Mouse (Mus musculus): ENCODE data around the gene Ing2. TPM values are rescaled to one million over a fixed set of nuclear protein-coding genes. Genes with fewer than 3 reads are reported as not detected.

The Ing2 gene
- total and polyA plus RNA-seq, 3 experiments: 18.6 to 363 (median 61.7) TPM

GRCm38 (mm10) chr8:47652737-47653076 lies 22.6 kb downstream of the Ing2 start:
- no peaks in the 10 kb centered on the region for H3K4me1 ChIP-seq (ENCODE audit: control insufficient read depth in 1 of 2, insufficient read depth in 2 of 2, low read length in 2 of 2)
- H3K9ac ChIP-seq (ENCODE audit: control insufficient read depth, low read depth, low read length, poor library complexity, severe bottlenecking): no peak overlapping the region
- H3K36me3 ChIP-seq (ENCODE audit: control insufficient read depth in 1 of 2, insufficient read depth in 2 of 2, low read length in 2 of 2): no peaks in the 10 kb centered on the region
- H3K4me3 ChIP-seq (ENCODE audit: control insufficient read depth in 1 of 2, insufficient read depth in 1 of 2, low read depth in 2 of 2, low read length in 2 of 2): no peak overlapping the region
- TF ChIP-seq UBTF (IDR thresholded peaks at IDR 0.05; ENCODE audit: borderline replicate concordance, insufficient read depth, low read depth, low read length): no peak
- no peak for TF ChIP-seq RCOR1 (IDR thresholded peaks at IDR 0.05; ENCODE audit: low read depth, low read length)
- TF ChIP-seq NRF1 (IDR thresholded peaks at IDR 0.05; ENCODE audit: insufficient read depth, low read depth, low read length, poor library complexity, severe bottlenecking): no peak
- TF ChIP-seq ZMIZ1 (IDR thresholded peaks at IDR 0.05; ENCODE audit: low read depth, low read length): no peak
- no peak for TF ChIP-seq MYC (IDR thresholded peaks at IDR 0.05; ENCODE audit: low read depth, low read length)
- no peak for TF ChIP-seq USF2 (IDR thresholded peaks at IDR 0.05; ENCODE audit: borderline replicate concordance in 1 of 2, insufficient read depth in 1 of 2, low read depth in 1 of 2, low read length in 2 of 2)
- TF ChIP-seq KAT2A (conservative IDR thresholded peaks at IDR 0.05; ENCODE audit: low read depth, low read length): no peak
- TF ChIP-seq E2F4 (IDR thresholded peaks at IDR 0.05; ENCODE audit: borderline replicate concordance, low read depth, low read length): no peak
- no peak for TF ChIP-seq TCF12 (IDR thresholded peaks at IDR 0.05; ENCODE audit: low read depth, low read length)
- TF ChIP-seq MAZ (IDR thresholded peaks at IDR 0.05; ENCODE audit: low read depth, low read length): no peak
- no peak for TF ChIP-seq NELFE (IDR thresholded peaks at IDR 0.05; ENCODE audit: low read depth, low read length)
- no peak for TF ChIP-seq MAX (IDR thresholded peaks at IDR 0.05; ENCODE audit: low read length)
- TF ChIP-seq CHD2 (IDR thresholded peaks at IDR 0.05; ENCODE audit: low read length): no peak
- TF ChIP-seq USF1 (IDR thresholded peaks at IDR 0.05; ENCODE audit: low read depth, low read length): no peak
- no peak for TF ChIP-seq EP300 (IDR thresholded peaks at IDR 0.05; ENCODE audit: low read depth in 1 of 2, low read length in 2 of 2)
- no peak for TF ChIP-seq TBP (IDR thresholded peaks at IDR 0.05; ENCODE audit: low read depth, low read length)
- TF ChIP-seq ELF1 (IDR thresholded peaks at IDR 0.05; ENCODE audit: low read depth, low read length): no peak
- no peak for TF ChIP-seq CTCF (IDR thresholded peaks at IDR 0.05 in 2 of 3, conservative IDR thresholded peaks at IDR 0.05 in 1 of 3; ENCODE audit: control insufficient read depth in 1 of 3, insufficient read depth in 1 of 3, low read depth in 2 of 3, low read length in 3 of 3, poor library complexity in 1 of 3, severe bottlenecking in 1 of 3)
- H3K9me3 ChIP-seq (replicated peaks; ENCODE audit: insufficient read depth, low read length): no peaks in the 10 kb centered on the region
- no peak for DNase-seq (ENCODE audit: low read depth, low spot score)
- no peak overlapping the region for H3K27ac ChIP-seq (ENCODE audit: control insufficient read depth, low read depth, low read length)
- H3K79me2 ChIP-seq (ENCODE audit: control insufficient read depth, insufficient read depth, low read length, poor library complexity): no peaks in the 10 kb centered on the region
- no peaks in the 10 kb centered on the region for H3K27me3 ChIP-seq (ENCODE audit: control insufficient read depth in 1 of 2, insufficient read depth in 2 of 2, low read length in 2 of 2)

- Histone ChIP-seq H3K4me1 (ENCODE audit: control insufficient read depth in 1 of 2, insufficient read depth in 2 of 2, low read length in 2 of 2) (no peaks in the 10 kb centered on the region), H3K36me3 (ENCODE audit: control insufficient read depth in 1 of 2, insufficient read depth in 2 of 2, low read length in 2 of 2) (no peaks in the 10 kb centered on the region), H3K79me2 (ENCODE audit: control insufficient read depth, insufficient read depth, low read length, poor library complexity) (no peaks in the 10 kb centered on the region), H3K27ac (ENCODE audit: control insufficient read depth, low read depth, low read length) (no peak overlapping the region), H3K9ac (ENCODE audit: control insufficient read depth, low read depth, low read length, poor library complexity, severe bottlenecking) (no peak overlapping the region), H3K27me3 (ENCODE audit: control insufficient read depth in 1 of 2, insufficient read depth in 2 of 2, low read length in 2 of 2) (no peaks in the 10 kb centered on the region), H3K4me3 (ENCODE audit: control insufficient read depth in 1 of 2, insufficient read depth in 1 of 2, low read depth in 2 of 2, low read length in 2 of 2) (no peak overlapping the region), H3K9me3 (replicated peaks; ENCODE audit: insufficient read depth, low read length) (no peaks in the 10 kb centered on the region)
- no peak for TF ChIP-seq RCOR1 (IDR thresholded peaks at IDR 0.05; ENCODE audit: low read depth, low read length)
- TF ChIP-seq ZMIZ1 (IDR thresholded peaks at IDR 0.05; ENCODE audit: low read depth, low read length): no peak
- no peak for TF ChIP-seq MAZ (IDR thresholded peaks at IDR 0.05; ENCODE audit: low read depth, low read length)
- TF ChIP-seq UBTF (IDR thresholded peaks at IDR 0.05; ENCODE audit: borderline replicate concordance, insufficient read depth, low read depth, low read length): no peak
- no peak for TF ChIP-seq RAD21 (IDR thresholded peaks at IDR 0.05; ENCODE audit: low read depth, low read length)
- no peak for TF ChIP-seq MEF2A (IDR thresholded peaks at IDR 0.05; ENCODE audit: extremely low read depth, insufficient replicate concordance, low read depth, low read length, poor library complexity, severe bottlenecking)
- TF ChIP-seq TBP (IDR thresholded peaks at IDR 0.05; ENCODE audit: low read depth, low read length): no peak
- no peak for TF ChIP-seq KAT2A (conservative IDR thresholded peaks at IDR 0.05; ENCODE audit: low read depth, low read length)
- DNase-seq (ENCODE audit: low read depth, low spot score): no peak
Observed at GRCm38 (mm10) chr8:47651913-47652736, 23.2 kb downstream of the Ing2 start.
